Mouse (Mus musculus) left cerebral cortex, postnatal 14 days (tissue): ENCODE measurements around the gene Pigf. TPM values are rescaled to one million over a fixed set of nuclear protein-coding genes. Genes with fewer than 3 reads are reported as not detected.

Experiments used
- DNase-seq, 2 experiments: peaks; one replicate each; pipeline ENCODE4 v3.0.0; 2021 to 2022; ENCODE audit warnings: low spot score in 2 of 2, mixed read lengths in 1 of 2
- intact Hi-C: fragments of 180-260 bp; cut with DNase I; formaldehyde crosslinking; loops from one replicate; pipeline ENCODE4 v1.15.1; 2025
- total RNA-seq, 2 experiments: library from RNA; stranded (reverse); gene quantifications; 2 replicates each; pipeline ENCODE4 v1.2.3; 2021

Gene Pigf
- total RNA-seq, 2 experiments from 2014 or later = 16.6 to 16.9 TPM

GRCm38 (mm10) chr17:87044364-87044763 is 19.2 kb upstream of the Pigf start:
- DNase-seq = peak; percentile 95 to 98
- intact Hi-C loops = loop anchor here (2.0 to 10.0 kb wide), 4 partner anchors 63 to 530 kb away; partner anchors contain the start of gene Socs5

- intact Hi-C loops = loop anchor here (5.0 to 10.0 kb wide), 2 partner anchors 66 to 533 kb away; partner anchors contain the start of gene Socs5
Measured at GRCm38 (mm10) chr17:87041739-87042138, 16.5 kb upstream of the Pigf start.

GRCm38 (mm10) chr17:87038496-87038895 is 13.3 kb upstream of the Pigf start:
- intact Hi-C loops = no loop called here
- peak; percentile 36 to 43 for DNase-seq

More at GRCm38 (mm10) chr17:87041739-87042138, 16.5 kb upstream of the Pigf start:
- peak; percentile 60 to 67 for DNase-seq

GRCm38 (mm10) chr17:87036141-87037073 is 11.2 kb upstream of the Pigf start:
- intact Hi-C loops = loop anchor here (2.0 kb wide), 1 partner anchor 212 kb away; no protein-coding TSS in a partner anchor

GRCm38 (mm10) chr17:87024491-87025242 is 539 bp downstream of the Pigf start:
- intact Hi-C loops = loop anchor here (10.0 kb wide), 1 partner anchor 60 kb away; the partner anchor contains the start of gene Rhoq
- no peak for DNase-seq

More at GRCm38 (mm10) chr17:87036141-87037073, 11.2 kb upstream of the Pigf start:
- no peak for DNase-seq

- intact Hi-C loops = loop anchor here (10.0 kb wide), 1 partner anchor 55 kb away; the partner anchor contains the start of gene Rhoq
- no peak for DNase-seq
Measured at GRCm38 (mm10) chr17:87019692-87020091, 5.5 kb downstream of the Pigf start.

- DNase-seq = peak; percentile 74 to 90
- intact Hi-C loops = no loop called here
Measured at GRCm38 (mm10) chr17:87011301-87012019, 13.7 kb downstream of the Pigf start.

GRCm38 (mm10) chr17:87008950-87009349 is 16.3 kb downstream of the Pigf start:
- no peak for DNase-seq
- intact Hi-C loops = no loop called here

- intact Hi-C loops = no loop called here
- DNase-seq = no peak
Measured at GRCm38 (mm10) chr17:86997323-86997722, 27.9 kb downstream of the Pigf start.

GRCm38 (mm10) chr17:86991306-86991705 is 33.9 kb downstream of the Pigf start:
- DNase-seq = no peak
- intact Hi-C loops = no loop called here

- intact Hi-C loops = no loop called here
- DNase-seq = no peak
Measured at GRCm38 (mm10) chr17:86988601-86989184, 36.5 kb downstream of the Pigf start.

GRCm38 (mm10) chr17:86988161-86988560 is 37.0 kb downstream of the Pigf start:
- DNase-seq = no peak
- intact Hi-C loops = no loop called here

GRCm38 (mm10) chr17:86986449-86987138 is 38.6 kb downstream of the Pigf start:
- no peak for DNase-seq
- intact Hi-C loops = no loop called here

GRCm38 (mm10) chr17:86982497-86982896 is 42.7 kb downstream of the Pigf start:
- no peak for DNase-seq
- intact Hi-C loops = no loop called here

- intact Hi-C loops = no loop called here
- no peak for DNase-seq
Measured at GRCm38 (mm10) chr17:86981701-86982100, 43.5 kb downstream of the Pigf start.

GRCm38 (mm10) chr17:86981205-86981604 is 44.0 kb downstream of the Pigf start:
- intact Hi-C loops = no loop called here

GRCm38 (mm10) chr17:86978496-86978895 is 46.7 kb downstream of the Pigf start:
- no peak for DNase-seq
- intact Hi-C loops = no loop called here

More at GRCm38 (mm10) chr17:86981205-86981604, 44.0 kb downstream of the Pigf start:
- DNase-seq = no peak

- no peak for DNase-seq
- intact Hi-C loops = no loop called here
Measured at GRCm38 (mm10) chr17:86976387-86976786, 48.8 kb downstream of the Pigf start.
